8 mouse cellular contexts compared by ENCODE assay signal in the genomic region with DNA sequence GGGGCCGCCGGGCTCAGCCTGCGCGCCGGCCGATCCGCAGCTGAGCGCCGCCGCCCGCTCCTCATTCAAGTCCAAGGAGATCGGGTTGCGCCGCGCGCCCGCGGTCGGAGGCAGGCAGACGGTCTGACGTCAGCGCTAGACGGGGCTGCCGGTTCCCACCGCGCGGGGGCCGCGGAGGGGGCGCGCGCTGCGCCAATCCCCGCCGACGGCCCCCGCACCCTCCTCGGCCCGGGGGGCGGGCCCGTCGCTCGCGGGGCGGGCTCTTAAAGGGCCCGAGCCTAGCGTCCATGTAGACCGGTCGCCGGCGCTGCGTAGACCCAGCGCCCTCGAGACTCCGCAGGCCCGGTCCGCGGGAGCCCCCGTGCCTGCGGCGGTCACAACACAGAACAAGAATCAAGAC. TPM values are rescaled to one million over a fixed set of nuclear protein-coding genes. Genes with fewer than 3 reads are reported as not detected.
DNase-seq lines count a peak whose midpoint lies in the region; ATAC-seq and TF ChIP-seq lines count a peak whose summit lies in the region.

A gene (minus strand): TSS at position 125 of the 400 bp plus-strand sequence.

- H3K27ac ChIP-seq in embryonic facial prominence, embryonic 13.5 days = peak within 1 kb of the TSS; percentile 91
- H3K27ac ChIP-seq in kidney, adult 2 months (ENCODE audit: insufficient read depth, low read depth, low read length) = peak within 1 kb of the TSS; percentile 78
- peak within 1 kb of the TSS; percentile 91 for H3K27ac ChIP-seq in limb, embryonic 12.5 days
- peak within 1 kb of the TSS; percentile 90 for H3K27ac ChIP-seq in midbrain, embryonic 14.5 days (replicated peaks; ENCODE audit: low read depth, low read length)

- 1% methylated on average over 56 of the region's 61 CpGs for WGBS in embryonic facial prominence, embryonic 13.5 days
- WGBS in kidney, adult 2 months = 2% methylated on average over 58 of the region's 61 CpGs
- under 1% methylated on average over 61 of the region's 61 CpGs for WGBS in limb, embryonic 12.5 days
- WGBS in midbrain, embryonic 14.5 days = 2% methylated on average over 49 of the region's 61 CpGs

- H3K27me3 ChIP-seq in embryonic facial prominence, embryonic 13.5 days = no peaks in the 10 kb centered on the region
- no peaks in the 10 kb centered on the region for H3K27me3 ChIP-seq in kidney, adult 2 months (replicated peaks; ENCODE audit: control insufficient read depth, insufficient read depth, low read length)
- H3K27me3 ChIP-seq in limb, embryonic 12.5 days = peaks cover 3% of the 10 kb centered on the region; the same call in 1 of the 2 replicates
- no peaks in the 10 kb centered on the region for H3K27me3 ChIP-seq in midbrain, embryonic 14.5 days (ENCODE audit: control insufficient read depth, insufficient read depth, low read length)

- no peaks in the 10 kb centered on the region for H3K36me3 ChIP-seq in embryonic facial prominence, embryonic 13.5 days
- H3K36me3 ChIP-seq in kidney, adult 2 months (ENCODE audit: control insufficient read depth, insufficient read depth, low read length) = no peaks in the 10 kb centered on the region
- H3K36me3 ChIP-seq in limb, embryonic 12.5 days = no peaks in the 10 kb centered on the region
- H3K36me3 ChIP-seq in midbrain, embryonic 14.5 days (ENCODE audit: control insufficient read depth, insufficient read depth, low read length) = no peaks in the 10 kb centered on the region

- ATAC-seq in embryonic facial prominence, embryonic 13.5 days (ENCODE audit: insufficient number of reproducible peaks, insufficient read depth, low FRiP score, low TSS enrichment, low read depth) = peak; percentile 88
- peak; percentile 93 for ATAC-seq in limb, embryonic 12.5 days (ENCODE audit: insufficient number of reproducible peaks, insufficient read depth, low FRiP score, low TSS enrichment, low read depth)
- ATAC-seq in midbrain, embryonic 14.5 days (ENCODE audit: low FRiP score, low TSS enrichment) = peak; percentile 94
- ATAC-seq in erythroid progenitor cell, adult 5-6 weeks (replicated peaks; ENCODE audit: low FRiP score, poor library complexity, severe bottlenecking) = no peak

- peak; percentile 53 for TF ChIP-seq POLR2A in kidney, adult 2 months (IDR thresholded peaks at IDR 0.05; ENCODE audit: low read depth, low read length)

- H3K4me1 ChIP-seq in embryonic facial prominence, embryonic 13.5 days = peaks cover 55% of the 10 kb centered on the region
- peaks cover 15% of the 10 kb centered on the region for H3K4me1 ChIP-seq in kidney, adult 2 months (ENCODE audit: control insufficient read depth, insufficient read depth, low read length)
- H3K4me1 ChIP-seq in limb, embryonic 12.5 days (replicated peaks) = peaks cover 49% of the 10 kb centered on the region
- peaks cover 35% of the 10 kb centered on the region for H3K4me1 ChIP-seq in midbrain, embryonic 14.5 days (ENCODE audit: control insufficient read depth, insufficient read depth, low read length)

- H3K4me3 ChIP-seq in embryonic facial prominence, embryonic 13.5 days = peak within 1 kb of the TSS; percentile 99
- peak within 1 kb of the TSS; percentile 83 for H3K4me3 ChIP-seq in kidney, adult 2 months (ENCODE audit: insufficient read depth, low read depth, low read length)
- peak within 1 kb of the TSS; percentile 94 for H3K4me3 ChIP-seq in limb, embryonic 12.5 days (replicated peaks)
- peak within 1 kb of the TSS; percentile 88 for H3K4me3 ChIP-seq in midbrain, embryonic 14.5 days (replicated peaks; ENCODE audit: low read depth, low read length)

- peak; percentile 95 to 96 for DNase-seq in adrenal gland, postnatal 36 days
- peak; percentile 89 for DNase-seq in heart, adult 8-10 months (ENCODE audit: low spot score)
- DNase-seq in kidney, adult 2 months = peak; percentile 96
- DNase-seq in midbrain, embryonic 14.5 days = peak; percentile 98
- peak; percentile 70 to 77 for DNase-seq in spleen, adult 18-20 months

- TF ChIP-seq CTCF in kidney, adult 2 months (conservative IDR thresholded peaks at IDR 0.05; ENCODE audit: insufficient read depth, insufficient read length, low read depth, low read length) = no peak

- H3K9ac ChIP-seq in embryonic facial prominence, embryonic 13.5 days = peak within 1 kb of the TSS; percentile 99
- H3K9ac ChIP-seq in limb, embryonic 12.5 days (replicated peaks) = peak within 1 kb of the TSS; percentile 97
- H3K9ac ChIP-seq in midbrain, embryonic 14.5 days (replicated peaks; ENCODE audit: low read length) = peak within 1 kb of the TSS; percentile 99

- peak within 1 kb of the TSS; percentile 90 for H3K4me2 ChIP-seq in embryonic facial prominence, embryonic 13.5 days
- peak within 1 kb of the TSS; percentile 74 for H3K4me2 ChIP-seq in limb, embryonic 12.5 days
- H3K4me2 ChIP-seq in midbrain, embryonic 14.5 days (ENCODE audit: low read length) = peak within 1 kb of the TSS; percentile 81

- H3K9me3 ChIP-seq in embryonic facial prominence, embryonic 13.5 days = no peaks in the 10 kb centered on the region
- no peaks in the 10 kb centered on the region for H3K9me3 ChIP-seq in limb, embryonic 12.5 days
- no peaks in the 10 kb centered on the region for H3K9me3 ChIP-seq in midbrain, embryonic 14.5 days (ENCODE audit: control insufficient read depth, low read length)

RNA-seq across cellular contexts. Expression of the gene that starts here (rescaled TPM):
- 10 to 100 TPM; 54.8 to 55.5 TPM for total RNA-seq in adrenal gland, postnatal 36 days (2021)
- polyA plus RNA-seq in embryonic facial prominence, embryonic 13.5 days (2015; fragmentation: Nextera tagmentation; extraction: Ambion mirVana) = 6.3 and 7.3 TPM in 2 replicates
- 10 to 100 TPM; 24.5 to 31.5 (median 27.0) TPM for total RNA-seq in heart, adult 8-10 months (2022)
- polyA plus RNA-seq in kidney, adult 2 months (2012; rRNA removed) = 35.6 and 44.7 TPM in 2 replicates
- 3.3 and 4.0 TPM in 2 replicates for polyA plus RNA-seq in limb, embryonic 12.5 days (2016; fragmentation: Nextera tagmentation; extraction: Ambion mirVana)
- 5.7 and 6.4 TPM in 2 replicates for polyA plus RNA-seq in midbrain, embryonic 14.5 days (2014; fragmentation: Nextera tagmentation; extraction: Ambion mirVana)
- 0.36 TPM in 1 of 2 replicates, not detected in the other for total RNA-seq in erythroid progenitor cell, adult 5-6 weeks (2015; ENCODE audit: low replicate concordance)
- not detected in 2 replicates for total RNA-seq in erythroid progenitor cell, adult 5-6 weeks (2017; ENCODE audit: low replicate concordance)

Comparison
In these comparisons a context has a peak if more than half of its experiments do, and no peak if none do; other contexts are left out.
1. RNA of the gene that starts here (total RNA-seq): 54.8 to 55.5 TPM in adrenal gland, postnatal 36 days and 24.5 to 31.5 TPM in heart, adult 8-10 months; 0.36 TPM in erythroid progenitor cell, adult 5-6 weeks; every median in the first group is over 10 times any median in the second.
2. Peak in every context shown above with its lines, with median percentiles within 50 percentile points of each other: DNase-seq, H3K27ac ChIP-seq, H3K4me2 ChIP-seq, H3K4me3 ChIP-seq and H3K9ac ChIP-seq.